16 mouse cellular contexts compared by ENCODE assay signal in genomic region chr9:45769596-45769995, GRCm38 (mm10).
"Had no signal": no experiment of that assay in that cellular context is flagged by ENCODE, and none has a peak within 500 bp of the region (broad histone marks: within the 10 kb centered on the region; RNA-seq: fewer than 3 reads in every experiment).

No protein-coding gene starts in this region.

- H3K27ac ChIP-seq: neural tube, embryonic 13.5 days; neural tube, embryonic 15.5 days; stomach, embryonic 15.5 days; stomach, postnatal 0 days had no signal

- DNase-seq: retina, postnatal 1 day; right cerebral cortex, adult 18-20 months; right cerebral cortex, postnatal 14 days; right cerebral cortex, postnatal 25 days; right cerebral cortex, postnatal 4 days; spleen, adult 18-20 months; thymus, adult 18-20 months; thymus, adult 2 months; thymus, postnatal 14 days; thymus, postnatal 25 days; thymus, postnatal 36 days; thymus, postnatal 4 days had no signal

- H3K27me3 ChIP-seq: neural tube, embryonic 13.5 days; neural tube, embryonic 15.5 days; stomach, embryonic 15.5 days had no signal

- H3K4me2 ChIP-seq: neural tube, embryonic 13.5 days; neural tube, embryonic 15.5 days; stomach, embryonic 15.5 days had no signal

- H3K4me3 ChIP-seq: neural tube, embryonic 13.5 days; neural tube, embryonic 15.5 days; stomach, embryonic 15.5 days had no signal

- H3K4me1 ChIP-seq: neural tube, embryonic 13.5 days; neural tube, embryonic 15.5 days; stomach, embryonic 15.5 days had no signal

- H3K9ac ChIP-seq: neural tube, embryonic 13.5 days; neural tube, embryonic 15.5 days; stomach, embryonic 15.5 days had no signal

- H3K9me3 ChIP-seq: neural tube, embryonic 13.5 days; neural tube, embryonic 15.5 days; stomach, embryonic 15.5 days had no signal
